Mouse (Mus musculus): ENCODE data around the gene Slc4a8. TPM values are rescaled to one million over a fixed set of nuclear protein-coding genes. Genes with fewer than 3 reads are reported as not detected.
"Not testable (repeated sequence)": the region's sequence is repeated elsewhere in the genome, so short reads cannot be mapped to it uniquely, and the experiment has no call there.

Slc4a8 gene
- total RNA-seq, 4 experiments from 2014 or later, result 1.9 to 4.3 (median 2.8) TPM

- no peak for DNase-seq (ENCODE audit: low spot score)
Observed at GRCm38 (mm10) chr15:100743238-100743637, 18.3 kb upstream of the Slc4a8 start.

- no peak for DNase-seq (ENCODE audit: low spot score)
Observed at GRCm38 (mm10) chr15:100746478-100747120, 14.9 kb upstream of the Slc4a8 start.

GRCm38 (mm10) chr15:100747121-100747963 lies 14.2 kb upstream of the Slc4a8 start:
- no peak for DNase-seq (ENCODE audit: low spot score)

- DNase-seq (ENCODE audit: low spot score), result no peak
Observed at GRCm38 (mm10) chr15:100748584-100748983, 13.0 kb upstream of the Slc4a8 start.

GRCm38 (mm10) chr15:100749751-100750538 lies 11.6 kb upstream of the Slc4a8 start:
- no peak for DNase-seq (ENCODE audit: low spot score)

- DNase-seq (ENCODE audit: low spot score), result no peak
Observed at GRCm38 (mm10) chr15:100752439-100752838, 9.1 kb upstream of the Slc4a8 start.

- no peak for DNase-seq (ENCODE audit: low spot score)
Observed at GRCm38 (mm10) chr15:100753045-100753444, 8.5 kb upstream of the Slc4a8 start.

- no peak for DNase-seq (ENCODE audit: low spot score)
Observed at GRCm38 (mm10) chr15:100754041-100754440, 7.5 kb upstream of the Slc4a8 start.

- no peak for DNase-seq (ENCODE audit: low spot score)
Observed at GRCm38 (mm10) chr15:100754805-100755497, 6.6 kb upstream of the Slc4a8 start.

- no peak for DNase-seq (ENCODE audit: low spot score)
Observed at GRCm38 (mm10) chr15:100755498-100755859, 6.1 kb upstream of the Slc4a8 start.

GRCm38 (mm10) chr15:100755881-100756624 lies 5.5 kb upstream of the Slc4a8 start:
- no peak for DNase-seq (ENCODE audit: low spot score)

- peak; percentile 53 for DNase-seq (ENCODE audit: low spot score)
Observed at GRCm38 (mm10) chr15:100757527-100757978, 4.0 kb upstream of the Slc4a8 start.

- DNase-seq (ENCODE audit: low spot score), result no peak
Observed at GRCm38 (mm10) chr15:100759286-100759685, 2.3 kb upstream of the Slc4a8 start.

GRCm38 (mm10) chr15:100761036-100761418 lies 520 bp upstream of the Slc4a8 start:
- no peak for DNase-seq (ENCODE audit: low spot score)

GRCm38 (mm10) chr15:100762649-100763048 lies 1.1 kb downstream of the Slc4a8 start:
- no peak for DNase-seq (ENCODE audit: low spot score)

- no peak for DNase-seq (ENCODE audit: low spot score)
Observed at GRCm38 (mm10) chr15:100764163-100764951, 2.8 kb downstream of the Slc4a8 start.

GRCm38 (mm10) chr15:100766826-100767225 lies 5.3 kb downstream of the Slc4a8 start:
- DNase-seq (ENCODE audit: low spot score), result no peak

- peak; percentile 33 for DNase-seq (ENCODE audit: low spot score)
Observed at GRCm38 (mm10) chr15:100767851-100768250, 6.3 kb downstream of the Slc4a8 start.

- DNase-seq (ENCODE audit: low spot score), result not testable (repeated sequence)
Observed at GRCm38 (mm10) chr15:100769023-100769422, 7.5 kb downstream of the Slc4a8 start.

GRCm38 (mm10) chr15:100770338-100770737 lies 8.8 kb downstream of the Slc4a8 start:
- DNase-seq (ENCODE audit: low spot score), result no peak

Measured in heart, adult 8-10 months (tissue).